Mouse (Mus musculus) right cerebral cortex, postnatal 14 days (tissue): Measurements from ENCODE around the gene Gm4631.
"Not testable (repeated sequence)": the region's sequence is repeated elsewhere in the genome, so short reads cannot be mapped to it uniquely, and the experiment has no call there.

Source experiments
- DNase-seq: peaks from one replicate; pipeline ENCODE4 v3.0.0; 2022

Gm4631 gene

DNA sequence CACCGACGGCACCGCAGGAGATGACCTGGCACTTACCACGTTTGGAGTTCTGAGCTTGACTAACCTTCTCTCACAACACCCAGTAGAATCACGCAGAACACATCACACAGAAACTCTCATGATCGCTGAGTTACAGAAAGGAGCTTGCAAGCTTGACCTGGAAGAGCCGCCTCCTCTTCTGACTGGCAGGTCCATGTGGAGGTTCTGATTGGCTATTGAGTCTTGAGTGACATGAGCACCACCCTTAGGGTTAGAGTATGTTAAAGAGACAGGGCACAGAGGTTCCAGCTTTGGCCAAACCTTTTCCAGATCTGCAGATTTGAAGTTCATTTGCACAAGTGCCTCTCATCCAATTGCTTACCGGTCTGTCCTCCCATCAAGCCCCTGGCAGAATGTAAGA, at the start of gene Gm4631:
Gene Gm4631, minus strand, starts transcription at position 101 of the 400 bp plus-strand sequence.
- not testable (repeated sequence) for DNase-seq

DNA sequence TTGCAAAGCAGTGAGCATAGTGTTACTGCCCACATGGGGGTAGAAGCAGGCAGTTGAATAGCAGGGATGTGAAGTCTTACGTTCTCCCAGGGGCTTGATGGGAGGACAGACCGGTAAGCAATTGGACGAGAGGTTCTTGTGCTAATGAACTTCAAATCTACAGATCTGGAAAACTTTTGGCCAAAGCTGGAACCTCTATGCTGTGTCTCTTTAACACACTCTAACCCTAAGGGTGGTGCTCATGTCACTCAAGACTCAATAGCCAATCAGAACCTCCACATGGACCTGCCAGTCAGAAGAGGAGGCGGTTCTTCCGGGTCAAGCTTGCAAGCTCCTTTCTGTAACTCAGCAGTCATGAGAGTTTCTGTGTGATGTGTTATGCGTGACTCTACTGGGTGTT, 34.1 kb upstream of the Gm4631 start, which contains the start of gene Zfp968:
Gene Zfp968, plus strand, starts transcription at position 301 of the 400 bp plus-strand sequence.
- DNase-seq = not testable (repeated sequence)

DNA sequence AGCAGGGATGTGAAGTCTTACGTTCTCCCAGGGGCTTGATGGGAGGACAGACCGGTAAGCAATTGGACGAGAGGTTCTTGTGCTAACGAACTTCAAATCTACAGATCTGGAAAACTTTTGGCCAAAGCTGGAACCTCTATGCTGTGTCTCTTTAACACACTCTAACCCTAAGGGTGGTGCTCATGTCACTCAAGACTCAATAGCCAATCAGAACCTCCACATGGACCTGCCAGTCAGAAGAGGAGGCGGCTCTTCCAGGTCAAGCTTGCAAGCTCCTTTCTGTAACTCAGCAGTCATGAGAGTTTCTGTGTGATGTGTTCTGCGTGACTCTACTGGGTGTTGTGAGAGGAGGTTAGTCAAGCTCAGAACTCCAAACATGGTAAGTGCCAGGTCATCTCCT, 63.2 kb downstream of the Gm4631 start, which contains the start of gene Gm14440:
Gene Gm14440, plus strand, starts transcription at position 301 of the 400 bp plus-strand sequence.
- DNase-seq = not testable (repeated sequence)
